Mouse (Mus musculus): Measurements from ENCODE around the gene Sh3kbp1.
A peak's percentile ranks its signal among the peaks of the same experiment; 100 is the strongest.

The Sh3kbp1 gene

GRCm38 (mm10) chrX:159911613-159912012, 284.5 kb downstream of the Sh3kbp1 start:
- DNase-seq (ENCODE audit: inconsistent age in 2 of 2, low spot score in 1 of 2), result peak; percentile 5 to 63

GRCm38 (mm10) chrX:159912061-159912460, 285.0 kb downstream of the Sh3kbp1 start:
- DNase-seq (ENCODE audit: inconsistent age in 2 of 2, low spot score in 1 of 2), result peak in 1 of 2 experiments; percentile 46

- DNase-seq (ENCODE audit: inconsistent age in 2 of 2, low spot score in 1 of 2), result no peak
These were observed 286.4 kb downstream of the Sh3kbp1 start for GRCm38 (mm10) chrX:159913489-159913888.

- no peak for DNase-seq (ENCODE audit: inconsistent age in 2 of 2, low spot score in 1 of 2)
These were observed 288.1 kb downstream of the Sh3kbp1 start for GRCm38 (mm10) chrX:159915125-159915524.

- no peak for DNase-seq (ENCODE audit: inconsistent age in 2 of 2, low spot score in 1 of 2)
These were observed 297.7 kb downstream of the Sh3kbp1 start for GRCm38 (mm10) chrX:159924759-159925158.

GRCm38 (mm10) chrX:159928165-159928564, 301.1 kb downstream of the Sh3kbp1 start:
- DNase-seq (ENCODE audit: inconsistent age in 2 of 2, low spot score in 1 of 2), result no peak

GRCm38 (mm10) chrX:159928834-159929233, 301.8 kb downstream of the Sh3kbp1 start:
- DNase-seq (ENCODE audit: inconsistent age in 2 of 2, low spot score in 1 of 2), result no peak

GRCm38 (mm10) chrX:159932027-159932426, 305.0 kb downstream of the Sh3kbp1 start:
- no peak for DNase-seq (ENCODE audit: inconsistent age in 2 of 2, low spot score in 1 of 2)

GRCm38 (mm10) chrX:159942569-159942968, 315.5 kb downstream of the Sh3kbp1 start:
- peak in 1 of 2 experiments; percentile 26 for DNase-seq (ENCODE audit: inconsistent age in 2 of 2, low spot score in 1 of 2)

GRCm38 (mm10) chrX:159943586-159943985, 316.5 kb downstream of the Sh3kbp1 start:
- DNase-seq (ENCODE audit: inconsistent age in 2 of 2, low spot score in 1 of 2), result no peak

- DNase-seq (ENCODE audit: inconsistent age in 2 of 2, low spot score in 1 of 2), result no peak
These were observed 326.7 kb downstream of the Sh3kbp1 start for GRCm38 (mm10) chrX:159953546-159954429.

GRCm38 (mm10) chrX:159954430-159954779, 327.3 kb downstream of the Sh3kbp1 start:
- no peak for DNase-seq (ENCODE audit: inconsistent age in 2 of 2, low spot score in 1 of 2)

GRCm38 (mm10) chrX:159955433-159955832, 328.4 kb downstream of the Sh3kbp1 start:
- DNase-seq (ENCODE audit: inconsistent age in 2 of 2, low spot score in 1 of 2), result no peak

GRCm38 (mm10) chrX:159961385-159961784, 334.3 kb downstream of the Sh3kbp1 start:
- DNase-seq (ENCODE audit: inconsistent age in 2 of 2, low spot score in 1 of 2), result no peak

GRCm38 (mm10) chrX:159963273-159963672, 336.2 kb downstream of the Sh3kbp1 start:
- DNase-seq (ENCODE audit: inconsistent age in 2 of 2, low spot score in 1 of 2), result peak; percentile 16 to 84

- DNase-seq (ENCODE audit: inconsistent age in 2 of 2, low spot score in 1 of 2), result no peak
These were observed 336.9 kb downstream of the Sh3kbp1 start for GRCm38 (mm10) chrX:159963925-159964324.

GRCm38 (mm10) chrX:159969025-159969424, 342.0 kb downstream of the Sh3kbp1 start:
- DNase-seq (ENCODE audit: inconsistent age in 2 of 2, low spot score in 1 of 2), result no peak

- no peak for DNase-seq (ENCODE audit: inconsistent age in 2 of 2, low spot score in 1 of 2)
These were observed 344.2 kb downstream of the Sh3kbp1 start for GRCm38 (mm10) chrX:159971091-159971779.

- DNase-seq (ENCODE audit: inconsistent age in 2 of 2, low spot score in 1 of 2), result peak; percentile 11 to 62
These were observed 346.7 kb downstream of the Sh3kbp1 start for GRCm38 (mm10) chrX:159973730-159974129.

GRCm38 (mm10) chrX:159976243-159976642, 349.2 kb downstream of the Sh3kbp1 start:
- DNase-seq (ENCODE audit: inconsistent age in 2 of 2, low spot score in 1 of 2), result no peak

- peak; percentile 65 to 83 for DNase-seq (ENCODE audit: inconsistent age in 2 of 2, low spot score in 1 of 2)
These were observed 361.2 kb downstream of the Sh3kbp1 start, which contains the start of gene Map3k15 for GRCm38 (mm10) chrX:159988002-159988960. Map3k15 (plus strand) TSS chrX:159988433.
